ENCODE assay signal across 24 mouse cellular contexts in the genomic region with DNA sequence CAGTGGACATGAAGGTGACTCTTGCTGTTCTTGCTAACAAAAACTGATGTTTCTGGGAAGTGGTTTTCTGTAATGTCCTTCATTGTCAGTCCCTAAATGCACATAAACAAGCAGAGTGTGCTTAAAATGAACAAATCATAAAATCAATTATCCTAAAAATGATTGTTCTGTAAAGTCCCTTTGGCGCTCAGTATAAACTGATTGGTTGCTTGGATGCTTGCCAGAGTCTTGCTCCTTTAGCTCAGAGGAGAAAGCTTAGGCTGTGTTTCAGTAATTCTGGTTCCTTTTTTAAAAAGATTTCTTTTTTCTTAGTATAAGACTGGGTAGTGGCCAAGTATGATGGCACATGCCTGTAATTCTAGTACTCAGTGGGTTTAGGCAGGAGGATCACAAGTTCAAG.
"Had no signal": no experiment of that assay in that cellular context is flagged by ENCODE, and none has a peak within 500 bp of the region (broad histone marks: within the 10 kb centered on the region; RNA-seq: fewer than 3 reads in every experiment).

No protein-coding gene starts in this region.

- ATAC-seq: liver, postnatal 0 days; midbrain, embryonic 15.5 days had no signal

- H3K4me2 ChIP-seq: kidney, embryonic 15.5 days; limb, embryonic 12.5 days; limb, embryonic 15.5 days; liver, embryonic 11.5 days; lung, embryonic 15.5 days; midbrain, embryonic 12.5 days; midbrain, embryonic 15.5 days had no signal

- H3K27me3 ChIP-seq: midbrain, embryonic 15.5 days had no signal

- H3K9me3 ChIP-seq: kidney, embryonic 15.5 days; limb, embryonic 12.5 days; limb, embryonic 15.5 days; lung, embryonic 15.5 days; midbrain, embryonic 12.5 days; midbrain, embryonic 15.5 days had no signal

- H3K27ac ChIP-seq: kidney, embryonic 15.5 days; limb, embryonic 12.5 days; limb, embryonic 15.5 days; liver, embryonic 14.5 days; lung, embryonic 15.5 days; midbrain, embryonic 12.5 days; midbrain, embryonic 15.5 days; stomach, postnatal 0 days had no signal

- H3K9ac ChIP-seq: kidney, embryonic 15.5 days; limb, embryonic 12.5 days; limb, embryonic 15.5 days; liver, embryonic 14.5 days; liver, postnatal 0 days; lung, embryonic 15.5 days; midbrain, embryonic 12.5 days; midbrain, embryonic 15.5 days had no signal

- H3K4me1 ChIP-seq: limb, embryonic 12.5 days; limb, embryonic 15.5 days had no signal

- DNase-seq: kidney, adult 11 months; kidney, adult 8-10 months; kidney, postnatal 10 days; kidney, postnatal 36 days; left cerebral cortex, postnatal 4 days; liver, postnatal 0 days; lung, postnatal 10 days; lung, postnatal 36 days; right cerebral cortex, adult 18-20 months; right cerebral cortex, postnatal 14 days; right cerebral cortex, postnatal 4 days; thymus, adult 2 months; thymus, postnatal 14 days; thymus, postnatal 4 days had no signal

- H3K4me3 ChIP-seq: kidney, embryonic 15.5 days; limb, embryonic 12.5 days; limb, embryonic 15.5 days; lung, embryonic 15.5 days; midbrain, embryonic 12.5 days; midbrain, embryonic 15.5 days; myocyte had no signal

- H3K36me3 ChIP-seq: kidney, embryonic 15.5 days; limb, embryonic 12.5 days; limb, embryonic 15.5 days; lung, embryonic 15.5 days; midbrain, embryonic 12.5 days; midbrain, embryonic 15.5 days had no signal
